Mouse (Mus musculus) thymus, postnatal 25 days (tissue): ENCODE measurements around the gene 8030474K03Rik.
"Not testable (repeated sequence)": the region's sequence is repeated elsewhere in the genome, so short reads cannot be mapped to it uniquely, and the experiment has no call there.

Experiments used
- DNase-seq: peaks from one replicate; pipeline ENCODE4 v3.0.0; 2022

The 8030474K03Rik gene

GRCm38 (mm10) chrX:101794342-101794741, at the start of gene 8030474K03Rik, which contains the start of gene Gm4779:
Gene 8030474K03Rik, plus strand, starts transcription at chrX:101794656.
Gene Gm4779, minus strand, starts transcription at chrX:101794423.
- DNase-seq: no peak

GRCm38 (mm10) chrX:101750144-101750543, 44.3 kb upstream of the 8030474K03Rik start:
- no peak for DNase-seq

- DNase-seq: no peak
Measured at GRCm38 (mm10) chrX:101754478-101754877, 40.0 kb upstream of the 8030474K03Rik start.

GRCm38 (mm10) chrX:101764621-101765020, 29.8 kb upstream of the 8030474K03Rik start:
- DNase-seq: no peak

GRCm38 (mm10) chrX:101765111-101765510, 29.3 kb upstream of the 8030474K03Rik start:
- no peak for DNase-seq

- no peak for DNase-seq
Measured at GRCm38 (mm10) chrX:101767280-101767679, 27.2 kb upstream of the 8030474K03Rik start.

- no peak for DNase-seq
Measured at GRCm38 (mm10) chrX:101769478-101769877, 25.0 kb upstream of the 8030474K03Rik start.

GRCm38 (mm10) chrX:101770307-101770706, 24.1 kb upstream of the 8030474K03Rik start:
- DNase-seq: no peak

- DNase-seq: peak; percentile 66
Measured at GRCm38 (mm10) chrX:101772035-101772434, 22.4 kb upstream of the 8030474K03Rik start.

GRCm38 (mm10) chrX:101791551-101791950, 2.9 kb upstream of the 8030474K03Rik start:
- DNase-seq: peak; percentile 35

GRCm38 (mm10) chrX:101805512-101805911, 11.1 kb downstream of the 8030474K03Rik start:
- DNase-seq: no peak

- no peak for DNase-seq
Measured at GRCm38 (mm10) chrX:101811750-101812149, 17.3 kb downstream of the 8030474K03Rik start.

- DNase-seq: peak; percentile 3
Measured at GRCm38 (mm10) chrX:101819163-101819562, 24.7 kb downstream of the 8030474K03Rik start.

- DNase-seq: not testable (repeated sequence)
Measured at GRCm38 (mm10) chrX:101819980-101820379, 25.5 kb downstream of the 8030474K03Rik start.

- DNase-seq: no peak
Measured at GRCm38 (mm10) chrX:101847191-101847795, 52.8 kb downstream of the 8030474K03Rik start.
